Mouse (Mus musculus): ENCODE results near the gene G0s2. TPM values are rescaled to one million over a fixed set of nuclear protein-coding genes. Genes with fewer than 3 reads are reported as not detected.
A peak's percentile ranks its signal among the peaks of the same experiment; 100 is the strongest.

G0s2 gene
- 28.4 and 31.0 TPM in 2 replicates for polyA plus RNA-seq (2012; rRNA removed)

DNA sequence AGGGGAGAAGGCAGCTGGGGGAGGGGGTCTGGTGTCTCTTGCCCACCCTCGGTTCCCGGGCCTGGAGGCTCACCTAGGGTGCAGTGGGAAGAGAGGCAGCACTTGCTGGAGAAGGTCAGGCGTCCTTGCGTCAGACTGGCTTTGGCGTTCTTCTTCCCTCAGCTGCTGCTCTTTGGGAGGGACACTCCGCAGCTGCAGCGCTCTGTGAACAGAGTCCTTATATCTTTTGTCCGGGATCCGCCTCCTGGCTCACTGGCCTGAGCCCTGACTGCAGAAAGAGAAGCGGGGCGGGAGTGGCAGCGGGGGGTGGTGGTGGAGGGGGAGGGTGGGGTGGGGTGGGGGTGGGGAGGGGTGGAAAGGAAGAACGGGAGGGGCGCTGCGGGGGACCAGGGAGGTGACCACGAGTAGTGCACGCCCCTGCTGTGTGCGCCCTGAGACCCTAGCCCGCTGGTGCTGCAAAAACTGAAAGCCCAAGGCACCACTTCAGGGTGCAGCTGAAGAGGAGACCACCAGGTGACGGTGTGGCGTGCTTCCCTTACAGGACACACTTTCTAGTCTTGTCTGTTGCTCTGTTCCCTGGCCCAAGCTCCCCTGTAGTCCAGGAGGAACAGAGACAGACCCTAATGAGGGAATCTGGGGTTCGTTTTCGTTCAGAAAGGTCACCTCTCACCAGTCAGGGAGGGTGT is at the start of gene G0s2:
G0s2 (minus strand) TSS at position 302 of the 686 bp plus-strand sequence.
- DNase-seq (ENCODE audit: low read depth, low spot score), result no peak
- 4% methylated on average over 22 of the region's 23 CpGs for WGBS

- DNase-seq (ENCODE audit: low read depth, low spot score), result no peak
- WGBS, result 93% methylated on average over 8 of the region's 8 CpGs
Measured at GRCm38 (mm10) chr1:193320398-193320797, 47.4 kb upstream of the G0s2 start.

GRCm38 (mm10) chr1:193319721-193320120 is 46.7 kb upstream of the G0s2 start:
- WGBS, result 64% methylated on average over 3 of the region's 3 CpGs
- DNase-seq (ENCODE audit: low read depth, low spot score), result no peak

- 31% methylated on average over 6 of the region's 6 CpGs for WGBS
- DNase-seq (ENCODE audit: low read depth, low spot score), result no peak
Measured at GRCm38 (mm10) chr1:193317159-193317559, 44.1 kb upstream of the G0s2 start.

DNA sequence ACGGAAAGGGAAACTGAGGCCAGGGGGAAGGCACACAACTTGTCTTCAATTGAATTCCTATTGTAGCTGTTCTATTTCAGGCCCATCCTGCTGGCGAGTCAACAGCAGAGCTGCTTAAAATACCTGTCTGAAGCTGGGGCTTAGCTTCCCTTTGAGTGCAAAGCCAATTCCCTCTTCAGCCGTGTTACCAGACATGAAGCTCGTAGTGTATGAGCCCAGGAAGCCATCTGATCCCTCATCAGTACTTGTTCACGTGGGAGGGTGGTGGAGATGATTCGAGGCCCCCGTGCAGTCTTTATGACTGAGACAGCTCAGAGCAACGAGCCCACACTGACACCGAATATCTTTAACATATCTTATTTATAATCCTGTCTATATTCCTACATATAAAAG is 43.3 kb upstream of the G0s2 start:
- WGBS, result 66% methylated on average over 9 of the region's 9 CpGs
- no peak for DNase-seq (ENCODE audit: low read depth, low spot score)

DNA sequence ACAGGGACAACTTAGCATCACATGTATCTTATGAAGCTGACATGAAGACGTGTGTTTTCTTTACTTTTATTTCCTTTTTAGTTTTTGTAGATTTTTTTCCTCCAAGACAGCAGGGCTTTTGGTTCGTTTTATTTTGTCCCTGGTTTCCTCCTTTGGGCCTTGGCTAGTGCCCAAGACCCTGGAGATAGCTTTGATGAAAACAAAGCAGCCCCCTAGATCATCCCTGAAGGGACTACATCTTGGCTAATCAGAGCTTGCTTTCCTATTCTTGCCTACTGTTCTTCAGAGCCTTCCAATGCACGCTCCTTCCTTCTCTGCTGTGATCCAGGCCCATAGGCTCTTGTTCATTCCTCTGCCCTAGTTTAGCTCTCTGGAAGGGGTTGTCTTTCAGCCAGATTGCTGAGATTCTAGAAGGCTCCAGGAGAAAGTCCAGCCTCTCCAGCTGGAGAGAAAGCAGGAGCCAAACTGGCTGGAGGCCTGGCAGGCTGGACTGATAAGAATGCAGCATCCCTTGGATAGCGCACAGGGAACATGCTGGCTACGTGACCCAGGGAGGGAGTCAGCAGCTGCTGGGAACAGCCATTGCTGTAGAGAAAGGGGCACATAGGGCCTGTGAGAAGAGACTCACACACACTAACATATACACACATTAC is 42.8 kb upstream of the G0s2 start:
- WGBS, result 54% methylated on average over 5 of the region's 5 CpGs
- DNase-seq (ENCODE audit: low read depth, low spot score), result no peak

DNA sequence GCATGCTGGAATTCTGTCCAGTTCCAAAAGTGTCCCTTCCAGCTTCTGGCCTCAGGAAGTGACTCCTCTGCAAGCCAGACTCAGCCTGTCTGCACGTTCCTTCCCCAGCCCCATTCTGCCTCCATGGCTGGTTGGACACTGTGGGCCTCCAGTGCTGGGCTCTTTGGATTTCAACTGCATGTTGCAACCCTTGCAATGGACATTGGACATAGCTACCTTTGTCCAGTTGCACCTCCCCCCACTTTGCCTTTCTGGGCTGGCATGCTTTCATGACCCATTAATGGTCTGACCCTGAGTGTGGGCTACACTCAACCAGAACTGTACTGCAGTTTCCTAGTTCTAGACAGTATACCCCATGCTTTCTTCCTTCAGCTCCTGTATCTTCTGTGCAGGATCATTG is 38.6 kb upstream of the G0s2 start:
- WGBS, result 86% methylated on average over 1 of the region's 1 CpGs
- DNase-seq (ENCODE audit: low read depth, low spot score), result no peak

GRCm38 (mm10) chr1:193310519-193311085 is 37.6 kb upstream of the G0s2 start:
- no peak for DNase-seq (ENCODE audit: low read depth, low spot score)
- WGBS, result 84% methylated on average over 3 of the region's 3 CpGs

GRCm38 (mm10) chr1:193309785-193310518 is 36.9 kb upstream of the G0s2 start:
- DNase-seq (ENCODE audit: low read depth, low spot score), result no peak
- WGBS, result 55% methylated on average over 1 of the region's 1 CpGs

GRCm38 (mm10) chr1:193306832-193307231 is 33.8 kb upstream of the G0s2 start:
- WGBS, result 33% methylated on average over 2 of the region's 2 CpGs
- no peak for DNase-seq (ENCODE audit: low read depth, low spot score)

GRCm38 (mm10) chr1:193305386-193305785 is 32.4 kb upstream of the G0s2 start:
- 81% methylated on average over 7 of the region's 7 CpGs for WGBS
- no peak for DNase-seq (ENCODE audit: low read depth, low spot score)

GRCm38 (mm10) chr1:193303096-193303495 is 30.1 kb upstream of the G0s2 start:
- no peak for DNase-seq (ENCODE audit: low read depth, low spot score)
- 68% methylated on average over 2 of the region's 2 CpGs for WGBS

DNA sequence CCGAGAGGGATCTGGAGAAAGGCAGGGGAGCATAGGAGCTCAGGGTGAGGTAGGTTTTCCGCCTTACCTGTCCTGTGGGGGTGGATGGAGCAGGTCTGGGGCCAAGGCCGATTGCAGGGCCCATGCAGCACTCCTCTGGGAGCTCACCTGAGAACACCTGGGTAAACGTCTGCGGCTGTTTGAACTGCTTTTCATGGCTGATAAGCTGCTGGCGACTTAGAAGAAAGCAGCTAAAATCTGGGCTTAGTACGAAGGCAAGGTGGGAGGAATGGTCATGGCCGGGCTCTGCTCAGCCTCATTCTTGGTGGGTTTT is 29.0 kb upstream of the G0s2 start:
- WGBS, result 35% methylated on average over 8 of the region's 8 CpGs
- no peak for DNase-seq (ENCODE audit: low read depth, low spot score)

DNA sequence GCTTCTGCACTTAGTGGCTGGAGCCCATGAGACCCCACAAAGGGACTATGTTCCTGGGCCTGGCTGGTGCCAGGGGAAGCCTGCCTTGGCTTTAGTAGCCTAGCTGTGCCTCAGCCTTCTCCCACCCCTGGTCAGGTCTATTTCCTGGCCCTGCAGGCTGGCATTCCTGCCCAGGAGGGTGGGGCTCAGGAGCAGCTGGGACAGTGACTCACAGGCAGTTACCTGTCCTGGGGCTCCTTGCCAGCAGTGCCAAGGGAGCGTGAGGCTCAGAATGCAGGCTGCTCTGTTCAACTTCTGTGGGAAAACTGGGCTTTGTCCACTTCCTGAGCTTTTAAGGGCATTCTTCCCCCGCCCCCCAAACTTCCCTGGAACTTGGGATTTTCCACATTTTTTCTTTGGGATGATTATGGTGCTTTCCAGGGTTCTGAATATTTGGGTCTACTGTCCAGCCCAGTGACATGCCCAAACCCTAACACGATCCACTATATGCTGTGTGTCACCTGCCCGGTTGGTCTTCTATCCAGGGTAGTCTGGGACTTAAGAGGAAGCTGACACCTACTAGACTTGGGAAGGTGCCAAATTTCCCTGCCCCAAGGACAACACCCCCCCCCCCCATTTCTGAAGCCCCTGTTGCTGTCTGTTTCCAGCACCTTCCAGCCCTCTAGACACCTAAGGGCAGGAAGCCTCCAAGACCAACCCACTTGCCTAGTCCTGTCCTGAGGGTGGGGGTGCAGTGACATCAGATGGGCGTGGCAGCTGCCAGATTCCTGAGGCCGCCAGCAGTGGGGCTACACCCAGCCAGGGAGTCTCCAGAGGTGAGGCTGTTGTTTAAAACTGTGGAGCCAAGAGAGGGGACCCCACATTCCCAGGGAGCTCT is 28.4 kb upstream of the G0s2 start:
- WGBS, result 34% methylated on average over 6 of the region's 6 CpGs
- DNase-seq (ENCODE audit: low read depth, low spot score), result peak; percentile 84

DNA sequence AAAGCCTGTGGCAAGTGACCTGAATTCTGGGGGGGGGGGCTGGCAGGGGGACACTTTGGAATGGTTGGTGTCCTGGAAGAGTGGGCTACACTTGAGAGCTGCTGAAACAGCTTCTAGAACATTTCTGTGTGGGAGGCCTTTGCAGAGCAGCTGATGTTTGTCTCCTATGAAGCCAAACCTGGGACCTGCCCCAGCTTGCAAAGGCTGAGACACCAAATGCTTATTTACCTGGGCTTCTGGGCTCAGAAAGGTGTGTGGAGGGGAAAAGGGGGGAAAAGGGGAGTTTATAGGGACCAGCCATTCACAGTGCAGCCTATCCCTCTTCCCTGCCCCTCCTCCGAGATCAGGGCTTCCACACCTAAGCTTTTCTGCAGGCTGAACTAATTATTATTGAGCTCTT is 27.0 kb upstream of the G0s2 start:
- WGBS, result 68% methylated on average over 1 of the region's 1 CpGs
- DNase-seq (ENCODE audit: low read depth, low spot score), result no peak

GRCm38 (mm10) chr1:193298141-193298765 is 25.2 kb upstream of the G0s2 start:
- 67% methylated on average over 3 of the region's 3 CpGs for whole genome bisulfite sequencing
- no peak for DNase-seq (ENCODE audit: low read depth, low spot score)

GRCm38 (mm10) chr1:193295920-193296319 is 22.9 kb upstream of the G0s2 start:
- WGBS, result 42% methylated on average over 5 of the region's 5 CpGs
- no peak for DNase-seq (ENCODE audit: low read depth, low spot score)

DNA sequence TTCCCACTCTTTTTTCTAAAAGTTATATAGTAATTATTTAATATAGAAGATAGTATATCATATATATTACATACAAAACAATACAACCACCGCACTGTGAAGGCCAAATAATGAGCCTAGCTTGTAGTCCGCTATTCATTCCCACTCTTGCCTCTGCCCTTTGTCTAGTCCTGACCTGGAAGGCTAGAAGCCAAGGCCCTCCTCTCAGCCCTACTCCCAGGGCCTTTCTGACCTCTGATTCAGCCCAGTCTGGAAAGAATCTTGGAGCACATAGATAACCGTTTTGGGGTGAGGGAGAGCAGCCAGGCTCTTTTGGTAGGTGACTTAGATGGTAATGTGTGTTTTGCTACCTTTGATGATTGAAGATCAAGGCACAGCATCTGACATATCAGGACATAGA is 20.9 kb upstream of the G0s2 start:
- whole genome bisulfite sequencing, result 83% methylated on average over 3 of the region's 3 CpGs
- DNase-seq (ENCODE audit: low read depth, low spot score), result no peak

- no peak for DNase-seq (ENCODE audit: low read depth, low spot score)
- WGBS, result 50% methylated on average over 2 of the region's 2 CpGs
Measured at GRCm38 (mm10) chr1:193293039-193293438, 20.0 kb upstream of the G0s2 start.

All from large intestine, adult 2 months (tissue).